Mouse (Mus musculus) heart, postnatal 14 days (tissue): Measurements from ENCODE around the gene Pcsk5. TPM values are rescaled to one million over a fixed set of nuclear protein-coding genes. Genes with fewer than 3 reads are reported as not detected.
"Not testable (repeated sequence)": the region's sequence is repeated elsewhere in the genome, so short reads cannot be mapped to it uniquely, and the experiment has no call there.

Source experiments
- DNase-seq, 2 experiments: peaks; one replicate each; pipeline ENCODE4 v3.0.0; 2021 to 2022
- intact Hi-C: fragments of 180-260 bp; cut with DNase I; formaldehyde crosslinking; loops from one replicate; pipeline ENCODE4 v1.15.1; 2025
- total RNA-seq, 2 experiments: library from RNA; stranded (reverse); gene quantifications; 2 replicates each; pipeline ENCODE4 v1.2.3; 2021

The Pcsk5 gene
- total RNA-seq, 2 experiments from 2014 or later = 3.8 to 4.8 TPM

DNA sequence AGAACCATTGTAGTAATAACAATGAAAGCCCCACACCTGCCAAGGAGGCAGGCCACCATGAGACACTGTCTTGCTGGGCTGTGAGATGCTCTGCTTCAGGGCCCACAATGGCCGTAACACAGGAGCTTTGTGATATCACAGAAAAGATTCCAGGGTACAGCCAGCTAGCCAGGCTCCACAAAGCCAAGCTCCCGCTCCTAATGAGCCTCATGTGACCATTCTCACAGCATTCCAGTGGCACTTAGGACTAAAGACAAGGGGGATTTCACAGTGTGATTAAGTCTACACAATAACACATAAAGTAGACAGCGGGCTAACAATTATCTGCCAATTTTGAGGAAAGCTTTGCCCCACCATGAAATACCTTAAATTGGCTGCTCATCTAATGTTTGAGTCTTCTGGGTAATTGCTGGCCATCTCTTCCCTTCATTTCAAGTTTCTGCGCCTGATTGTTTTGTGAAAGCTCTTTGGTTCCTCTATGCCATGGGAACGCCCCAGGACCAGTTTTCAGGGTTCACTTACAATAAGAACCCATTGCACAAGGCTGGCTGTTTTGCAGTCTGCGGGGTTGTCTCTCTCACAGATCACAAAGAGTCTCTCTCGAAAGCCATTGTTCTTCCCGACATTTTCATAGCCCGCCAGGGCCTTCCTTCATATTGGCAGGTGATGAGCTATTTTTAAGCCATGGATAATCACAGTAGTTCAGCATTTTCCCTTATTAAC is 345.4 kb downstream of the Pcsk5 start:
- intact Hi-C loops = no loop called here
- no peak for DNase-seq

- no peak for DNase-seq
- intact Hi-C loops = no loop called here
These were observed 346.1 kb downstream of the Pcsk5 start for GRCm38 (mm10) chr19:17491322-17491721.

DNA sequence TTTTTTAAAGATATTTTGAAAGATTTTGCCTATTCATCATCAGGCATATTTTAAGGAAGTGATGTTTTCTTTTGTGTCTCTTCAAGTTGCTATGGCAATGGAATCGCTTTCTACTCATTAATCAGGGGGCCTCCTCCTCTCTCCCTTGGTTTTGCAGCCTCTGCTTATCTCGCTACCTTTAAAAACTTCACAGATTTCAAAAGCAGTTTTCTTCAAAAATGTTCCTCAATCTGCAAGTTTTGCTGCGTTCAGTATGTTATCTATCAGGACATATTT is 347.6 kb downstream of the Pcsk5 start:
- DNase-seq = no peak
- intact Hi-C loops = no loop called here

DNA sequence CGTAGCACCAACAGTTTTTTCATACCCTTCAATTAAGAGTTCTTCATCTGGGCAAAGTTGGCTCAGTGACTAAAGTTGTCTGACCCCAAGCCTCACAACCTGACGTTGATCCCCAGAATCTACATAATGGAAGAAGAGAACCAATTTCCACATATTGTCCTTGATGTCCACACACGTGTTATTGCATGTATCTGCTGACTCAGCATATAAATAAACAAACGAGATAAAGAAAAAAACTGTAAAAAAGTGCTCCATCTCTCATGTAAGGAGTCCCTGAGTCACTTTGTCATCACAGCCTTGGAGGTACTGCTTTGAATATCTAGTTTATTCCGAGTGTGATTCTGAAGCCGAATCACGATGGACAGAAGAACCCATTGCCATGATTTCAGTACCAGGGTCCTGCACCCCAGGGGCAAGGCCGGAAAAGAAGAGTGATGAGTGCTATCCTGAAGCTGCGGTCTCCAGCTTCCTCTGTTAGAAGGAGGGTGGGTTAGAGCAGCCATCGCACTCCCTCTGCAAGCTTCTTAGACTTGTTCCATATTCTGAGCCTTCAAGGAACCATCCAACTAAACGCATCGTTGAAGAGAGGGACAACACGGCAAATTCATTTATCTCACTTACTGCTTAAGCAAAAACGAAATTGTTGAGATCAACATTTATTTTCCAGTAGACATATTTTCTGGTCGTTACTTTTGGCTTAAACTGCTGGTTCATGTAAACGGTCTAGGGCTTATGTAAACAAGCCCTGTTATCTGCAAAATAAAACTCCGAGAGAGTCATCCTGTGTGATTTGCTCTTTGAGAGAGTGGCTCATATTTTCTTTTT is 348.2 kb downstream of the Pcsk5 start:
- DNase-seq = no peak
- intact Hi-C loops = no loop called here

- intact Hi-C loops = no loop called here
These were observed 355.2 kb downstream of the Pcsk5 start for GRCm38 (mm10) chr19:17482126-17482790.

GRCm38 (mm10) chr19:17479471-17479870 is 358.0 kb downstream of the Pcsk5 start:
- no peak for DNase-seq
- intact Hi-C loops = no loop called here

More at GRCm38 (mm10) chr19:17482126-17482790, 355.2 kb downstream of the Pcsk5 start:
- DNase-seq = no peak

DNA sequence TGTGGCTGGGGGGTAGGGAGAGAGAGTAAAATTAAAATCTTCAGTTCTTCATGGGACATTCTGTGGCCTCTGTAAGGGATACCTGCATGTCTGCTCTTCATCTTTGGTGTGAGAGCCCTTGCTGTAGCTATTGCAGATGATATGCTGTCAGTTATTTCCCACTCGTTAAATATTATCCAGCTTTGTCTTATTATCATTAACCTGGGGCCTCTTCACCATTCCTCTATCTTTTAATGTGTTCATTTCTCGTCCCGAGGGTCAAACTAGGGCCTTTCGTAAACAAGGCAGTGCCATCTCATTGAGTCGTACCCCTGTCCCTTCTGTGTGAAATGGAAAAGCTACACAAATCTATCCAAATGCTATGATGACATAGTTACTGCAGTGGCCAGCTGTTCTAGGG is 361.4 kb downstream of the Pcsk5 start:
- intact Hi-C loops = no loop called here

DNA sequence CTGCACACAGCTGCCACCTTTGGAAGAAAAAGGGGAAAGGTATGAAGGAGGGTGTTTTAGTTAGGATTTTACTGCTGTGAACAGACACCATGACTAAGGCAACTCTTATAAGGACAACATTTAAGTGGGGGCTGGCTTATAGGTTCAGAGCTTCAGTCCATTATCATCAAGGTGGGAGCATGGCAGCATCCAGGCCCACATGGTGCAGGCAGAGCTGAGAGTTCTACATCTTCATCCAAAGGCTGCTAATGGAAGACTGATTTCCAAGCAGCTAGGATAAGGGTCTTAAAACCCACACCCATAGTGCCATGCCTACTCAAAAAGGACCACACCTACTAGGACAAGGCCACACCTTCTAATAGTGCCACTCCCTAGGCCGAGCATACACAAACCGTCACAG is 364.3 kb downstream of the Pcsk5 start:
- intact Hi-C loops, DNase-seq: not testable (repeated sequence)

More for the DNA sequence above, 361.4 kb downstream of the Pcsk5 start:
- no peak for DNase-seq

- intact Hi-C loops = no loop called here
- peak; percentile 4 to 5 for DNase-seq
These were observed 365.6 kb downstream of the Pcsk5 start for GRCm38 (mm10) chr19:17471861-17472260.

DNA sequence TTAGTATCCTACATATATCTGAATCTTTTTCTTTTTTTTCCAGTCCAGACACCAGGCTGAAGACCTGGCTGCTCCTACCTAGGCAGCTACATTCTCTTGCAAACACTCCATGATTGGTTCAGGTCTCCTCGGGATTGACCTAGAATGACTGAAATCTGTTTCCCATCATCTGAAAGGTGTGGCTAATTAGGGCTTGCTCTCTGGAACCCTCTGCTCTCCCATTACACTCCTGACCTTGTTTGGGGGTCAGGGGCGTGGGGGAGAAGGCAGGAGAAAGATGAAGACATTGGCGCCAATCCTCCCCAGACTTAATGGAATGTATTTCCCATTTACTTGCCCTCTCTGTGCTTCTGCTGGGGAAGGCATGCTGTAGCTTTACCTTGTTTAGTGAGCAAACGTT is 366.2 kb downstream of the Pcsk5 start:
- intact Hi-C loops = no loop called here
- DNase-seq = no peak

- DNase-seq = peak in 1 of 2 experiments; percentile 18
- intact Hi-C loops = loop anchor here (2.0 to 5.0 kb wide), 3 partner anchors 390 to 1370 kb away; no protein-coding TSS in a partner anchor
These were observed 369.7 kb downstream of the Pcsk5 start for GRCm38 (mm10) chr19:17467556-17468211.

DNA sequence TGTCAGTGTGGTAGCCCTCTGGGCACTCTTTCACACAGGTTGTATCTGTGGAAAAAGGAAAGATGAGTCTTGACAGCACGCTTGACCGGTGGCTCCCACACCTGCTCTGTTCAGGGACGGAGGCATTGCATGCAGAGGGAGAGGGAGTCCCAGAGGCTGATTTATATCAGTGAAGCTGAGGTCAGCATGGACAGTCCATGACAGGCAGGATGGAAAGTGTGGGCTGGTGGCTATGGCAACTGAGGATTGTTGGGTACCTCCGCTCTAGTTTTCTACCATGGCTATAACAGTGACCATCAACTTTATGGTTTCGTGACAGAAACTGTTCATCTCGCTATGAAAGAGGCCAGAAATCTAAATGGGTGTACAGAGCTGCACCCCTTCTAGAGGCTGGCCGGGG is 385.4 kb downstream of the Pcsk5 start:
- no peak for DNase-seq
- intact Hi-C loops = no loop called here

DNA sequence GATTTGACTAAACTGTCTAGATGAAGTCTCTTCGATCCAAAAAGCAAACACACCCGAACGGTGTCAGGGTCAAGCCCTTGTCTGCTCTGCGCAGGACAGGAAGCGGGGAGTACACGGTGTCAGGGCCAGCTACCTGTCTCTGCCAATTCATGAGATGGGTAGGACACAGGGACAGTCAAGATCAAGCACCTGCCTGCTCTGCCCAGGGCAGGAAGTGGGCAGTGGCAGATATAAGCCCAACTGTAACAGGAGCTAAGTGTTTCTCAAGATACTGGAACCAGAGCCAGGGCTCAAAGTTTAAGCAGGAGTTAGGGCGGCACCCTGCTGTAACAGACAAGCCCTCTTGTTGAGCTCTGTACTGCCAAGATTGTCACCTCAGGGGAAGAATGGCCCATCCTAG is 393.9 kb downstream of the Pcsk5 start:
- no peak for DNase-seq
- intact Hi-C loops = no loop called here

- intact Hi-C loops = no loop called here
These were observed 397.8 kb downstream of the Pcsk5 start for GRCm38 (mm10) chr19:17439476-17440189.

GRCm38 (mm10) chr19:17436651-17437050 is 400.8 kb downstream of the Pcsk5 start:
- no peak for DNase-seq
- intact Hi-C loops = no loop called here

More at GRCm38 (mm10) chr19:17439476-17440189, 397.8 kb downstream of the Pcsk5 start:
- DNase-seq = no peak

GRCm38 (mm10) chr19:17428561-17428914 is 408.9 kb downstream of the Pcsk5 start:
- intact Hi-C loops = no loop called here
- no peak for DNase-seq

GRCm38 (mm10) chr19:17427824-17428560 is 409.4 kb downstream of the Pcsk5 start:
- intact Hi-C loops = no loop called here
- DNase-seq = no peak

- DNase-seq = no peak
- intact Hi-C loops = no loop called here
These were observed 414.1 kb downstream of the Pcsk5 start for GRCm38 (mm10) chr19:17423306-17423705.

GRCm38 (mm10) chr19:17417855-17418254 is 419.6 kb downstream of the Pcsk5 start:
- intact Hi-C loops = no loop called here

More at GRCm38 (mm10) chr19:17417855-17418254, 419.6 kb downstream of the Pcsk5 start:
- no peak for DNase-seq
